Mouse (Mus musculus) MN1 (cell line): ENCODE data around the gene Cpn1.

ENCODE experiments used
- DNase-seq: peaks from one replicate; pipeline ENCODE4 v3.0.0-alpha.2; 2016; ENCODE audit warnings: low spot score

Gene Cpn1

DNA sequence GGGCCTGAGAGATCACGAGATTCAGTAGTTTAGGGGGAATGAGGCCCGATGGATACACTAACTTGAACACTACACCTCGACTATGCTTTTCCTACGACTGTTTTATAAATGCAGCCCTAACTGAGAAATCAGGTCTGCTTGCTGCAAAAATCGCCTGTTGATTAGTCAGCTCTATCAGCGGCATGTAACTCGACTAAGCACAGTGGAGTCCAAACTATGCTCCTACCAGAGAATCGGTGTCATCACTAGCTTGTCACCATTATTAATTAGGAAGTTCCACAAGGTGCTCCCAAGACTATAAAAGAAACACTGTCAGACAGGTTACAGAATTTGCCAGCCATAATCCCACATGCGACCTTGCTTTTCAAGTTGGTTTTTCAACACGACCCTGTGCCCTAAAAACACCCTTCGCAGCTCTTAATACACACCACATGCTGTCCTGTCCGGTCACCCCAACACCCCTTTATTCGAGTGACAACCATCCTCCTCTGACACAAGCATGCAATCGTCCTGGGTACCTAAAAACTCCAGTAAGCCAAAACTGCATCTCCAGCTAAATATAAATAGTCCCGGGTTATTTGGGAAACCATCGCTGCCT is 47.1 kb downstream of the Cpn1 start:
- no peak for DNase-seq

- no peak for DNase-seq
Observed at GRCm38 (mm10) chr19:43938355-43938754, 48.0 kb downstream of the Cpn1 start.

DNA sequence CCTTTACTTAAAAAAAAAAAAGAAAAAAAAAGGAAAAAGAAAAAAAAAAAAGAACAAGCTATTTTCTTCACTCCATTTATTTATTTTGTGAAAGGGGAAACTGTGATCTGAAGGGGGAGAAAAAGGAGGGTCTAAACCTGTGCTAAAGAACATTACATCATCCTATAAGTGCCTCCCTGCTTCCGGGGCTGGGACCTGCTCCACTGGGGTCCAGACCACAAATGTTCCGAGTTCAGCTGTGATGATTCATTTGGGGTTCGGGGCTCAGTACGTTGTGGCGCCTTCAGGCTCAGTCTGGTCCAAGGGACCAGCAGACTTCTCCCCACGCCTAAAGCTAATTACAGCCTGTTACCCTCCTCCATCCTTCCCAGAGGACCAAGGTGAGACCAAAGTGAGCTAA is 55.4 kb downstream of the Cpn1 start:
- no peak for DNase-seq

DNA sequence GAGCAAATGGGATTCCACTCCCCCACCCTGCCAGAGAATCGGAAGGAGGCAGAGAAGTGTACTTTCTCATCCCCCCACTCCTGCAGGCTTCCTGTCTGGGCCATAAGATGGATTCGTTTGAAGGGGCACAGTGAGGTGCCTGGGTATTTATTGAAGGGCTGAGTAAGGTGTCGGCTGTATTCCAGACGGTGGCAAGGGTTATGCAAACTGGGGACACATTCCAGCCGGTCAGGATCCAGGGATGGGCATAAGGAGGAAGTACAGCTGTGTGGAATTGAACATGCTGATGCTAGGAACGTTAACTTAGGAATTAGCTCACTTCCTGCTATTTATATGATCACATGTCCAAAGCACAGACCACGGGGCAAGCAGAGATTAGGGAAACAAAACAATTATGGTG is 56.0 kb downstream of the Cpn1 start:
- no peak for DNase-seq

DNA sequence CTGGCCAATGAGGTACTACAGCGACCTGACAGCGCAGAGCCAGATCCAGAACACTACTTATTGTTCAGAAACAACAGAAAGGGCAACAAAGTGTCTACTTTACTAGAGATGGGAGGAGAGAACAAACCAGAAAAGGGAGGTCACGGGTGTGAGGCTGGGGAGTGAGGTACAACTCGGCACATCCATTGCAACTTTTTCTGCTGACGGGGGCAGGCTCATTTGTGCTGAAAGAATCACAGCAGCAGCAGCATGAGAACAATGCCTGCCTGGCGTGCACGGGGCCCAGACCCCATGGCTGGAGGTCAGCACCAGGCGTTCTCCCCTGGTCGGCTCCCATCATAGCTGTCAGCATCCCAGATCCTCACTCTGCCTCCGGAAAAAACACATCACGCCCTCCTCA is 56.5 kb downstream of the Cpn1 start:
- no peak for DNase-seq

DNA sequence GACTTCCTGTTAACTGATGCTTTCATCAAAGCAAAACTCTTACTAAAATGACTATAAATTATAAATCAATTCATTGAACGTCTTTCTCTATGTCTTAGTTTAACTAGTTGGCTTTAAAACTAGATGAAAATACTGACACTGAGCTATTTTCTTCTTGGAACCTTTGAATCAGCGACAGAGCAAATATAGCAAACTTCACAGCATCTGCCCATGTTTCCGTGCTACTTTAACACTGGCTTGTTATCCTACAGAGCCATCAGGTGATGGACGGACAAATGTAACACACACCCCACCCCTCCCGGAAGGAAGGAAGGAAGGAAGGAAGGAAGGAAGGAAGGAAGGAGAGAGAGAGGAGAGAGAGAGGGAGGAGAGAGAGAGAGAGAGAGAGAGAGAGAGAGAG is 58.4 kb downstream of the Cpn1 start:
- DNase-seq: no peak

GRCm38 (mm10) chr19:43927057-43927456 is 59.3 kb downstream of the Cpn1 start:
- no peak for DNase-seq

GRCm38 (mm10) chr19:43926141-43926987 is 60.0 kb downstream of the Cpn1 start:
- DNase-seq: no peak

GRCm38 (mm10) chr19:43924361-43924760 is 62.0 kb downstream of the Cpn1 start:
- no peak for DNase-seq

DNA sequence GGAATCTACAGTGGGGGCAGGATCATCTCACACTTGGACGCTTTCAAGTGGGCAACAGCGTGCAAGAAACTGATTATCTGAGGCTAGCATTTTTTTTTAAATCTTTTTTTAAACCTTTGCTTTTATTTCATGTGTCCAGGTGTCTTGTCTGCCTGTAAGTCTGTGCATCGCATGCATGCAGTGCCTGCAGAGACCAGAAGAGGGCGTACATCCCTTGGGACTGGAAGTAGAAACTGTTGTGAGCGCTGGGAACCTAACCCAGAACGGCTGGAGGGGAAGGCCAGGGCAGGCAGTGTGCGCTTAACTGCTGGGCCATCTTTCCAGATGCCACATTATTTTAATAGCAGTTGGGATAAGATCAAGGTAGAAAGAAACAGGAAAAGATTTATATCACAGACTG is 63.4 kb downstream of the Cpn1 start:
- DNase-seq: no peak

DNA sequence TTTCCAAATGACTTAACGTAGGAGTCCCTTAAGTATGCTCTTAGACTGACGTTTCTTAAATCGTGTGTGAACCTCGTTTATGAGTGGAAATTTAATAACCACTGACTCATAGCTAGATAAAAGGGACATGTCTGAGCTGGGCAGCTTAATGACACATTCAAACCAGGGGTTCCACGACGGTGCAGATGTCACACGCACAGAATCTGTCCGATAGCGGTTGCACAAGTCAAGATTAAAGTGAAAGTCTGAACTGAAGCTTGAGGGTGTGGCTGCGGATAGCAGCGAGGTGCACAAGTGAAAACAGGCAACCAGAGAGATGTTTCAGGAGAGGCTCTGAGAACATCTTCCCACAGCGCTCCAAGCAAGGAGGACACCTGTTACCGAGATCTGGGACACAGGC is 64.9 kb downstream of the Cpn1 start:
- DNase-seq: no peak

DNA sequence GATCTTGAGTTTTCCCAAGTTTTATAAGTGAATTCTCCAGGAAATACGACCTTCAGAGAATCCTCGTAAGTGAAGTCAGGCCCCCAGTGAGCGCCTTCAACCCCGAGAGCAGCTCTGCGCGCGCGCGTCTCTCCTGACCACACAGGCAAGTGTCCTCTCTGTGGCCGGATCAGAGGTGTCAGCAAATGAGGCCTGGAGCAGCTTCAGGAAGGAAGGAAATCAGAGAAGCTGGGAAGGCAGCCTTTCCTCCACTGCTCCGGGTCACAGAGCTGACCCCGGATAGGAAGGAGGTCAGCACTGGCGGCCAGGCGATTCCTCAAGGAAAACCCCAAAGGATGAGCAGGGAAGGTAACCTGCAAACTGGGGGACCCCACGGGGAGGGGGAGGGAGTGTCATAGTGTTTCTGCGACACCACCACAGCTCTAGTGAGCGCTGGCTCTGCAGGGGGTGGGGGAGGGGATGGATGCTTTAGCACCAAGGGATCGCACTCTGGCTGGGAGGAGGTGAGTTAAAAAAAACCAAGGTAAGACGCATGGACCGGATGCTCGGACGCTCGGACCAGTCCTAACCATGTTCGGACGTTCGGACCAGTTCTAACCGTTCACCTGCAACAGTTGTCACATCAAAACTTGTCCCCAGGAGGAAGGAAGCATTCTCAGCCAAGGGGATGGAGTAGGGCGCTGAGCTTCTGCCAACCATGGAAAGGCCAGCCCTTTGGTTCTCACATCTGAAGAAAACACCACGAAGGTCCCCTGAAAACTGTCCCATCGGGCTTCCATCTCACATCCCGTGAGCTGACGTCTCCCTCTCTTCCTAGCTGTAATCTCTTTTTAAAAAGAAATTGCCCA is 65.7 kb downstream of the Cpn1 start:
- no peak for DNase-seq

GRCm38 (mm10) chr19:43919841-43920240 is 66.5 kb downstream of the Cpn1 start:
- DNase-seq: no peak

- DNase-seq: no peak
Observed at GRCm38 (mm10) chr19:43918834-43919233, 67.5 kb downstream of the Cpn1 start.

DNA sequence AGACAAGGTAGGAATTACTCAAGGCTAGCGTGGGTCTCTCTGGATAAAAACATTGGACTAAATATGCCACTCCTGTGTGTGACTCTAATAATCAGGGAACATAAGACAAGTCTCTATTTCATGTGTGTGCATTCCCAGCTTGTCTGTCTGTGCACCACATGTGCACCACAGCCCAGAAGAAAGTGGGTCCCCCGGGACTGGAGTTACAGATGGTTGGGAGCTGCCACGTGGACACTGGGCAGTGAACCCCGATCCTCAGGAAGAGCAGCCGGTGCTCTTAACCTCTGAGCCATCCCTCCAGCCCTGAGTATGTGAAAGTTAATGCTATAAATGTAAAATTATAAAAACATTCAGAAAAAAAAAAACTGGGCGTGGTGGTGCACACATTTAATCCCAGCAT is 68.6 kb downstream of the Cpn1 start:
- no peak for DNase-seq

DNA sequence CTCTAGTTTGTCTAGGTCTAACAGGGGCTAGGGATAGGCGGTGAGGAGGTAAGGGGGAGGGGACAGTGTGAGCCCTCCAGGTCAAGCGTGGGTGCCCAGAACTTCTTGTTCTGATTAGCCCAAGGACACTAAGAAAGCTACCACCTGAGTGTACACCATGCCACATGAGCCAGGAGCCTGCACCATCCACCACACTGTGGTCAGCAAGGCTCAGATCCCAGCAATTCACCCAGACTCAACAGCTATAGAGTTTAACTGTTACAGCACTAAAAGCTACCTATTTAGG is 69.0 kb downstream of the Cpn1 start:
- DNase-seq: no peak

DNA sequence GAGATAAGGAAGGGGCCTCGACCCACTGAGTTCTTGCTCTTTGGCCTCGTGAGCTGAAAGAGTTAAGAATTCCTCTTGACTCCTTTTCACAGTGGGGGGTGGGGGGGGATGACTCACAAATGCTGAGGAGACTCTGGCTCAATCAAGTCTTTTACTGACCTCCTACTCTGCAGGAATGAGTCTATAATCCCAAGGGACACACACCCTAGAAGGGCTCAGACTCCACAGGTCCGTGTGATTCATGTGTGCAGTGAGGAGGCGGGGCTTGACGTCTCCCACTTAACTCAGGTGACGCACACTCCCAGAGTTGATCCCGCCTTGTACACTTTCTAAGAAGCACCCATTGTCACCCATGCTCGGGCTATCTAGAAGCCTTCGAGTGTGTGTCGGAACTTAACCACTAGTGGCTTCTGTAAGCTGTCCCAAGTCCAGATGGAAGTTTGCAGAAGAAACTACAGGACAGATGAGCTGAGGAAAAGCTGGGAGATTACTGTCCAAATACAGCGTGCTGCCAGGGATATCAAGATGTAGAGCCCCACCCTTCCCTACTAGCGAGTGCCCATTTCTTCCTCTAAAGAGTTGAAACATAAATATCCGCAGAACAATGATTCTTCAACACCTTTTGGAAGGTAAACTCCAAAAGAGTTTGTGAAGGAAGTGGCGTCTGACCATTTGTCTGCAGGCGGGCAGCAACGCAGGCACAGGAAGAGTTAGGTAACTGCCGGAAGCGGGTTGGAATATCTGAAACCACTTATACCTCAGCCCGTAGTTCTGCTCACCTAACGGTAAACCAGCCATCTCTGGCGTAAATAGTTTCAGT is 69.6 kb downstream of the Cpn1 start:
- no peak for DNase-seq

GRCm38 (mm10) chr19:43915431-43915830 is 70.9 kb downstream of the Cpn1 start:
- DNase-seq: no peak

DNA sequence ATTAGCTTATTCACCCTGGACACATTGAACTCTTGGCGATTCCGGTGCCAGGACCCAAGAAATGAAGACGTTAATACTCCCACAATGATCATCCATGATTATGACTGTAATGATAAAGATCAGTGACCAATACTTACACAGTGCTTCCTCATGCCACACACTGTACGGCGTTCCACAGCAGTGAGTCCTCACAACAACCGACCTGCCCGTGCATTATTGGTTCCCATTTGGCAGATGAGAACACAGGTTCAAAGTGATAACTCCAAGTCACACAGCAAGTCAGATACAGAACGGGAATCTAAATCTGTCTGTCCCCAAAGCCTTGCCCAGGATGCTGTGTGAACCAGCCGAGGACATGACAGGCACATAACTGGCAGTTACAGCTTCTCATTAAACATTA is 71.4 kb downstream of the Cpn1 start:
- DNase-seq: no peak

- DNase-seq: no peak
Observed at GRCm38 (mm10) chr19:43912775-43913486, 73.4 kb downstream of the Cpn1 start.

GRCm38 (mm10) chr19:43906492-43906891 is 79.9 kb downstream of the Cpn1 start:
- no peak for DNase-seq
